Mouse (Mus musculus) gastrocnemius, postnatal 4 days (tissue): ENCODE measurements around the gene Ranbp1. TPM values are rescaled to one million over a fixed set of nuclear protein-coding genes. Genes with fewer than 3 reads are reported as not detected.

Source experiments
- DNase-seq, 2 experiments: peaks; one replicate each; pipeline ENCODE4 v3.0.0; 2021 to 2022; ENCODE audit warnings: low spot score in 2 of 2, mixed read lengths in 2 of 2
- total RNA-seq, 2 experiments: library from RNA; stranded (reverse); gene quantifications; 2 replicates each; pipeline ENCODE4 v1.2.3; 2021

Gene Ranbp1
- total RNA-seq, 2 experiments from 2014 or later = 105 to 109 TPM

- peak in 1 of 2 experiments; percentile 63 for DNase-seq
Observed at GRCm38 (mm10) chr16:18235389-18236065, 13.0 kb downstream of the Ranbp1 start.

GRCm38 (mm10) chr16:18234671-18235388 is 13.7 kb downstream of the Ranbp1 start, which contains the start of gene Zdhhc8:
Gene Zdhhc8, minus strand, starts transcription at chr16:18235136.
- peak; percentile 74 to 83 for DNase-seq

GRCm38 (mm10) chr16:18233919-18234670 is 14.4 kb downstream of the Ranbp1 start:
- peak in 1 of 2 experiments; percentile 8 for DNase-seq

- no peak for DNase-seq
Observed at GRCm38 (mm10) chr16:18233451-18233850, 15.1 kb downstream of the Ranbp1 start.

GRCm38 (mm10) chr16:18231451-18231850 is 17.1 kb downstream of the Ranbp1 start:
- DNase-seq = peak in 1 of 2 experiments; percentile 7

GRCm38 (mm10) chr16:18231047-18231446 is 17.5 kb downstream of the Ranbp1 start:
- DNase-seq = no peak

- no peak for DNase-seq
Observed at GRCm38 (mm10) chr16:18230617-18231016, 17.9 kb downstream of the Ranbp1 start.

GRCm38 (mm10) chr16:18229622-18230021 is 18.9 kb downstream of the Ranbp1 start:
- DNase-seq = no peak

GRCm38 (mm10) chr16:18228856-18229255 is 19.7 kb downstream of the Ranbp1 start:
- no peak for DNase-seq

GRCm38 (mm10) chr16:18227897-18228422 is 20.6 kb downstream of the Ranbp1 start:
- DNase-seq = no peak

- DNase-seq = no peak
Observed at GRCm38 (mm10) chr16:18227187-18227586, 21.3 kb downstream of the Ranbp1 start.

GRCm38 (mm10) chr16:18222188-18222587 is 26.3 kb downstream of the Ranbp1 start:
- peak in 1 of 2 experiments; percentile 62 for DNase-seq

- DNase-seq = no peak
Observed at GRCm38 (mm10) chr16:18221543-18221898, 27.0 kb downstream of the Ranbp1 start.

GRCm38 (mm10) chr16:18220856-18221542 is 27.5 kb downstream of the Ranbp1 start:
- DNase-seq = no peak

GRCm38 (mm10) chr16:18220001-18220400 is 28.5 kb downstream of the Ranbp1 start:
- peak in 1 of 2 experiments; percentile 49 for DNase-seq

- DNase-seq = no peak
Observed at GRCm38 (mm10) chr16:18218580-18218996, 29.9 kb downstream of the Ranbp1 start.

- no peak for DNase-seq
Observed at GRCm38 (mm10) chr16:18217579-18217978, 31.0 kb downstream of the Ranbp1 start, which contains the start of gene Ccdc188. Gene Ccdc188, plus strand, starts transcription at chr16:18217879.

- no peak for DNase-seq
Observed at GRCm38 (mm10) chr16:18214858-18215257, 33.7 kb downstream of the Ranbp1 start.

- no peak for DNase-seq
Observed at GRCm38 (mm10) chr16:18213689-18214088, 34.8 kb downstream of the Ranbp1 start.

GRCm38 (mm10) chr16:18211417-18212171 is 36.9 kb downstream of the Ranbp1 start:
- peak; percentile 86 to 91 for DNase-seq
